Mouse (Mus musculus) intestine, embryonic 16.5 days (tissue): ENCODE results near the gene Efcab12. TPM values are rescaled to one million over a fixed set of nuclear protein-coding genes. Genes with fewer than 3 reads are reported as not detected.
A peak's percentile ranks its signal among the peaks of the same experiment; 100 is the strongest.

ENCODE experiments used
- ATAC-seq: fragments of 200-750 bp; cut with Nextera tagmentation; 2 replicates; pipeline ENCODE4 v1.8.0; 2017; ENCODE audit warnings: moderate TSS enrichment, moderate library complexity
- H3K27ac ChIP-seq: fragments of 300-500 bp; sonication (generic); 2 replicates; pipeline ENCODE4 v1.5.1; 2014; ENCODE audit warnings: mild to moderate bottlenecking, low read length
- H3K27me3 ChIP-seq: fragments of 300-500 bp; sonication (generic); replicated peaks from 2 replicates; pipeline ENCODE4 v1.6.1; 2014; ENCODE audit warnings: low read length, control low read depth, mixed read lengths; ENCODE audit not compliant: control insufficient read depth, insufficient read depth
- H3K36me3 ChIP-seq: fragments of 300-500 bp; sonication (generic); 2 replicates; pipeline ENCODE4 v1.6.1; 2014; ENCODE audit warnings: low read length, control low read depth; ENCODE audit not compliant: control insufficient read depth, insufficient read depth
- H3K4me1 ChIP-seq: fragments of 300-500 bp; sonication (generic); 2 replicates; pipeline ENCODE4 v1.6.1; 2014; ENCODE audit warnings: low read length, control low read depth, mixed read lengths; ENCODE audit not compliant: control insufficient read depth, insufficient read depth
- H3K4me2 ChIP-seq: fragments of 300-500 bp; sonication (generic); 2 replicates; pipeline ENCODE4 v1.6.1; 2014; ENCODE audit warnings: low read depth, low read length, control low read depth
- H3K4me3 ChIP-seq: fragments of 300-500 bp; sonication (generic); 2 replicates; pipeline ENCODE4 v1.5.1; 2014; ENCODE audit warnings: mild to moderate bottlenecking, low read length
- H3K9ac ChIP-seq: fragments of 300-500 bp; sonication (generic); 2 replicates; pipeline ENCODE4 v1.6.1; 2014; ENCODE audit warnings: low read depth, low read length
- H3K9me3 ChIP-seq: fragments of 300-500 bp; sonication (generic); 2 replicates; pipeline ENCODE4 v1.6.1; 2016; ENCODE audit warnings: low read length, control low read depth; ENCODE audit not compliant: control insufficient read depth
- WGBS: fragments of 180-500 bp; shearing (Covaris S2); extraction: QIAGEN DNeasy Blood & Tissue Kit; methylation state at CpG from one replicate; pipeline ENCODE4 v1.1.7; 2014; 5-methylcytosine and 5-hydroxymethylcytosine counted together
- polyA plus RNA-seq: library from polyadenylated mRNA; unstranded; fragments of >200 nt; fragmentation: Nextera tagmentation; extraction: Ambion mirVana; gene quantifications from 2 replicates; pipeline ENCODE4 v1.2.1, GENCODE M21; 2015

The Efcab12 gene
- polyA plus RNA-seq, 1 experiment from 2014 or later: 0.44 TPM

DNA sequence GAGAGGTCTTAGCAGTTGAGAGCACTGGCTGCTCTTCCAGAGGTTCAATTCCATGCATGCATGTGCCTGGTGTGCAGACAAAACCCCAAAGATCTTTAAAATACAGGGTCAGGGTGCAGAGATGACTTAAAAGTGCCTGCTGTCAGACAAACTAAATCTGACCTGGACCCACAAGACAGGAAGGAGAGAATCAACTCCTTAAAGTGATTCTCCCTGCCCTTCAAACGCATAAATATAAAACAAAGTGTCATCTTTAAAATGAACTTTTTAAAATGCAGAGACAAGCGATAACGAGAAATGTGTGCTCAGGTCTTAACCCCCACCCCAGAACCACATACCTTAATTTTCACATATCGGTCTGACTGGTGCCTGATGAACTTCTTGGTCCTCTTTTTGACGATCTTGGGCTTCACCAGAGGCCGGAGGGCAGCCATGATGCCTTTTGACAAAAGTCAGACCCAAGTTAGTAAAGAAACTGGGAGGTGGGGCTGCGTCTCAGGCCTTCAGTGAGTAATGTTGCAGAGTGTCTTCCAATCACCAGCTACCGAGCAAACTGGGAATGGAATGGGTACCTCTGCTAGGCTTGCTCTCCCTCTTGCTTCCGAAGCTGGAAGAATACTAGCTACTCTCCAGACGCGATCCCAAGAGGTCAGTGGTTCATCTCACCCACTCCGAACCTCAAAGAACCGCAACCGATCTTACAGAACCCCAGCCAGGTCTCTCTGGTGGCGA, 30.6 kb downstream of the Efcab12 start:
- peak overlapping the region; percentile 92 for H3K27ac ChIP-seq
- peak overlapping the region; percentile 98 for H3K9ac ChIP-seq
- peak overlapping the region; percentile 77 for H3K4me3 ChIP-seq
- peaks cover 3% of the 10 kb centered on the region; the same call in 1 of the 2 replicates for H3K36me3 ChIP-seq
- H3K4me2 ChIP-seq: peak overlapping the region; percentile 57
- H3K4me1 ChIP-seq: peaks cover 17% of the 10 kb centered on the region
- 1% methylated on average over 15 of the region's 15 CpGs for WGBS
- no peaks in the 10 kb centered on the region for H3K27me3 ChIP-seq
- no peaks in the 10 kb centered on the region for H3K9me3 ChIP-seq
- ATAC-seq: no peak

- H3K9ac ChIP-seq: no peak overlapping the region
- peaks cover 3% of the 10 kb centered on the region; the same call in 1 of the 2 replicates for H3K36me3 ChIP-seq
- 67% methylated on average over 10 of the region's 10 CpGs for WGBS
Measured at GRCm38 (mm10) chr6:115804432-115805192, 33.6 kb downstream of the Efcab12 start.

DNA sequence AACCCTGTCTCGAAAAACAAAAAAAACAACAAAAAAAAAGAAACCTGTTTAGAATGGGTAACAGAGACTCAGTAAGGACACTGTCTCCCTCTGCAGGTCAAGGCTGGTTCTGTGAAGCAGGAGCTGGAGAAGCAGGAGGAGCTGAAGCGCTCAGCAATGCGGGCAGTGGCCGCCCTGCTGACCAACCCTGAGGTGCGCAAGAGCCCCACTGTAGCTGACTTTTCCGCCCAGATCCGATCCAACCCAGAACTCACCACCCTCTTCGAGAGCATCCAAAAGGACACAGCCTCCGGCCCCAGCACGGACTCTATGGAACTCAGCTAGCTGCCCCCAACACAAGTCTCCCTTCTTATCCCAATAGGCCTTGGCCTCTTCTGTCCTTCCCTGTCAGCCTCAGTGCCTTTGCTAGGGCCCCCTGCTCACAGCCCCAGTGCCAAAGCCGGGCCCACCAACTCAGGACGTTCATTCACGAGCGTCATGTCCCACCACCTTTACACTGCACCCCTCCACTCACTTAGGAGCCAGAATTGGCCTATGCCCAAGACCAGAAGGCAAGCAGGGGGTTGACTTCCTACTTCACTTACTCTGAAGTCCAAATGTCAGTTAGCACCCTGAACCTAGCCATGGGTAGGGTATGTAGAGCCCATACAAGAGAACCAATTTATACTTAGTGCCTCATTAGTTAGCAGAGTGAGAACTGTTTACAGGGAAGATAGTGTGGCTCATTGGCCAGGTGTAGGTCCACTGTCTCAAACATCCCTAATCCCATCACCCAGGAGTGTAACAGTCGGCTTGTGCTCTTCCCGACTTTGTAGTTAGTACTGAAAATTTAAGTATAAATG, 34.5 kb downstream of the Efcab12 start:
- WGBS: 47% methylated on average over 16 of the region's 16 CpGs
- no peaks in the 10 kb centered on the region for H3K27me3 ChIP-seq
- no peak overlapping the region for H3K4me3 ChIP-seq
- peaks cover 3% of the 10 kb centered on the region; the same call in 1 of the 2 replicates for H3K36me3 ChIP-seq
- no peak overlapping the region for H3K4me2 ChIP-seq
- peaks cover 17% of the 10 kb centered on the region for H3K4me1 ChIP-seq
- no peak overlapping the region for H3K9ac ChIP-seq
- H3K9me3 ChIP-seq: no peaks in the 10 kb centered on the region
- 0 out of 2 replicates have a peak overlapping the region, but pooled peaks have one; percentile 17 for H3K27ac ChIP-seq
- ATAC-seq: peak; percentile 49

More at GRCm38 (mm10) chr6:115804432-115805192, 33.6 kb downstream of the Efcab12 start:
- Histone ChIP-seq H3K4me3 (no peak overlapping the region), H3K27ac (no peak overlapping the region), H3K4me2 (no peak overlapping the region), H3K4me1 (peaks cover 17% of the 10 kb centered on the region), H3K27me3 (no peaks in the 10 kb centered on the region), H3K9me3 (no peaks in the 10 kb centered on the region)
- no peak for ATAC-seq

DNA sequence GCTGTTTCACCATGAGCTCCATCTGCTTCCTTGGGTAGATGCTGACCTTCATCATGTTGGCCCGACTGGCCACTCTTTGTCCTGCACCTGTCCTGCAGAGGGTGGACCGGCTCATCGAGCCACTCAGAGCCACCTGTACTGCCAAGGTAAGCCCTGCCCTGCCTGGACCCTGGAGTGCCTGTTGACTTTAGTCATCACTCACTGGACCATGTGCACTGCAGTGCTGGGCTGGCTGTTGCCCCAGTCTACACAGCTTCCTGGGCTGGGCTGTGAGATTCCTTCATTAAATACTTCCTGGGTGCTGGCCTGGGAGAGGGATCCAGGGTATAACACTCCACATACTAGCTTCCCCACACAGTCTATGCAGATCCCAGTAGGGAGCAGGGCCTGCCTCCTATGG, 36.4 kb downstream of the Efcab12 start:
- H3K4me2 ChIP-seq: no peak overlapping the region
- no peak overlapping the region for H3K27ac ChIP-seq
- H3K36me3 ChIP-seq: peaks cover 3% of the 10 kb centered on the region; the same call in 1 of the 2 replicates
- no peaks in the 10 kb centered on the region for H3K27me3 ChIP-seq
- ATAC-seq: no peak
- no peaks in the 10 kb centered on the region for H3K9me3 ChIP-seq
- H3K4me3 ChIP-seq: no peak overlapping the region
- 92% methylated on average over 3 of the region's 3 CpGs for WGBS
- no peak overlapping the region for H3K9ac ChIP-seq
- H3K4me1 ChIP-seq: peaks cover 12% of the 10 kb centered on the region

DNA sequence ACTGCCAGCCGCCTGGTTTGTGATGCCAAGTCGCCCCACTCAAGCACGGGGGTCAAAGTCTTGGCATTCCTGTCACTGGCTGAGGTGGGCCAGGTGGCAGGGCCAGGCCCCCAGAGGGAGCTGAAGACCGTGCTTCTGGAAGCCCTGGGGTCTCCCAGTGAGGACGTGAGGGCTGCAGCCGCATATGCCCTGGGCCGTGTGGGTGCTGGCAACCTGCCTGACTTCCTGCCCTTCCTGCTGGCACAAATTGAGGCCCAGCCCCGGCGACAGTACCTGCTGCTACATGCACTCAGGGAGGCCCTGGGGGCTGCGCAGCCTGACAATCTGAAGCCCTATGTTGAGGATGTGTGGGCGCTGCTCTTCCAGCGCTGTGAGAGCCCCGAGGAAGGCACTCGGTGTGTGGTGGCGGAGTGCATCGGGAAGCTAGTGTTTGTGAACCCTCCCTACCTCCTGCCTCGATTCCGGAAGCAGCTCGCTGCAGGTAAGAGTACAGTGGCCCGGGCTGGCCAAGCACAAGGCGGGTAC, 45.5 kb downstream of the Efcab12 start:
- Histone ChIP-seq H3K9ac (no peak overlapping the region), H3K4me3 (no peak overlapping the region), H3K36me3 (peaks cover 16% of the 10 kb centered on the region; the same call in 1 of the 2 replicates), H3K27me3 (no peaks in the 10 kb centered on the region), H3K27ac (no peak overlapping the region), H3K4me1 (no peaks in the 10 kb centered on the region), H3K9me3 (no peaks in the 10 kb centered on the region), H3K4me2 (no peak overlapping the region)
- ATAC-seq: 0 out of 2 replicates have a peak, but pooled peaks have one; percentile 33
- 88% methylated on average over 21 of the region's 21 CpGs for WGBS

DNA sequence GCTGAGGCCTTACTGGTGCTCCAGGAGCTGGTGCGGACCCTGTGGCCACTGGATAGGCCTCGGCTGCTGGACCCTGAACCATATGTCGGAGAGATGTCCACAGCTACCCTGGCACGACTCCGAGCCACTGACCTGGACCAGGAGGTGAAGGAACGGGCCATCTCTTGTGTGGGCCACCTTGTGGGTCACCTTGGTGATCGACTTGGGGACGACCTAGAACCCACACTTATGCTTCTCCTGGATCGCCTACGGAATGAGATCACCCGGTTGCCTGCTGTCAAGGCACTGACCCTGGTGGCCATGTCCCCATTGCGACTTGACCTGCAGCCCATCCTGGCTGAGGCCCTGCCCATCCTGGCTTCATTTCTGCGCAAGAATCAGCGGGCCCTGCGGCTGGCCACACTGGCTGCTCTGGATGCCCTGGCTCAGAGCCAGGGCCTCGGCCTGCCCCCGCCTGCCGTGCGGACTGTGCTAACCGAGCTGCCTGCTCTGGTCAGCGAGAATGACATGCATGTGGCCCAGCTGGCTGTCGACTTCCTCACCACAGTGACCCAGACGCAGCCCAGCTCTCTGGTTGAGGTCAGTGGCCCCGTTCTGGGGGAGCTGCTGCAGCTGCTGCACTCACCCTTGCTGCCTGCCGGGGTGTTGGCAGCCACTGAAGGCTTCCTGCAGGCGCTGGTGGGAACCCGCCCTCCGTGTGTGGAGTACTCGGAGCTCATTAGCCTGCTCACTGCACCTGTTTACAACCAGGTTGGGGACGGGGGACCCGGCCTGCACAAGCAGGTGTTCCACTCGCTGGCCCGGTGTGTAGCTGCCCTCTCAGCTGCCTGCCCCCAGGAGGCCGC, 46.1 kb downstream of the Efcab12 start:
- peak; percentile 21; the same call in 1 of the 2 replicates for ATAC-seq
- peaks cover 16% of the 10 kb centered on the region; the same call in 1 of the 2 replicates for H3K36me3 ChIP-seq
- H3K4me3 ChIP-seq: no peak overlapping the region
- H3K27me3 ChIP-seq: no peaks in the 10 kb centered on the region
- no peak overlapping the region for H3K9ac ChIP-seq
- no peaks in the 10 kb centered on the region for H3K4me1 ChIP-seq
- H3K27ac ChIP-seq: no peak overlapping the region
- H3K9me3 ChIP-seq: no peaks in the 10 kb centered on the region
- 82% methylated on average over 34 of the region's 34 CpGs for WGBS
- no peak overlapping the region for H3K4me2 ChIP-seq

GRCm38 (mm10) chr6:115791016-115791415, 47.2 kb downstream of the Efcab12 start:
- Histone ChIP-seq H3K4me2 (no peak overlapping the region), H3K9ac (no peak overlapping the region), H3K4me1 (no peaks in the 10 kb centered on the region), H3K9me3 (no peaks in the 10 kb centered on the region), H3K27me3 (no peaks in the 10 kb centered on the region), H3K4me3 (no peak overlapping the region), H3K36me3 (peaks cover 18% of the 10 kb centered on the region; the same call in 1 of the 2 replicates), H3K27ac (no peak overlapping the region)
- no peak for ATAC-seq
- 80% methylated on average over 10 of the region's 10 CpGs for WGBS

- peaks cover 7% of the 10 kb centered on the region for H3K36me3 ChIP-seq
- no peaks in the 10 kb centered on the region for H3K9me3 ChIP-seq
- no peaks in the 10 kb centered on the region for H3K27me3 ChIP-seq
- H3K9ac ChIP-seq: no peak overlapping the region
- 86% methylated on average over 3 of the region's 3 CpGs for WGBS
- no peaks in the 10 kb centered on the region for H3K4me1 ChIP-seq
- no peak for ATAC-seq
- H3K4me2 ChIP-seq: no peak overlapping the region
- H3K27ac ChIP-seq: no peak overlapping the region
- no peak overlapping the region for H3K4me3 ChIP-seq
Measured at GRCm38 (mm10) chr6:115782781-115783180, 55.4 kb downstream of the Efcab12 start.
